Mouse (Mus musculus): ENCODE data around the gene March10. TPM values are rescaled to one million over a fixed set of nuclear protein-coding genes. Genes with fewer than 3 reads are reported as not detected.

The March10 gene
- polyA plus RNA-seq, 1 experiment from 2014 or later: not detected

DNA sequence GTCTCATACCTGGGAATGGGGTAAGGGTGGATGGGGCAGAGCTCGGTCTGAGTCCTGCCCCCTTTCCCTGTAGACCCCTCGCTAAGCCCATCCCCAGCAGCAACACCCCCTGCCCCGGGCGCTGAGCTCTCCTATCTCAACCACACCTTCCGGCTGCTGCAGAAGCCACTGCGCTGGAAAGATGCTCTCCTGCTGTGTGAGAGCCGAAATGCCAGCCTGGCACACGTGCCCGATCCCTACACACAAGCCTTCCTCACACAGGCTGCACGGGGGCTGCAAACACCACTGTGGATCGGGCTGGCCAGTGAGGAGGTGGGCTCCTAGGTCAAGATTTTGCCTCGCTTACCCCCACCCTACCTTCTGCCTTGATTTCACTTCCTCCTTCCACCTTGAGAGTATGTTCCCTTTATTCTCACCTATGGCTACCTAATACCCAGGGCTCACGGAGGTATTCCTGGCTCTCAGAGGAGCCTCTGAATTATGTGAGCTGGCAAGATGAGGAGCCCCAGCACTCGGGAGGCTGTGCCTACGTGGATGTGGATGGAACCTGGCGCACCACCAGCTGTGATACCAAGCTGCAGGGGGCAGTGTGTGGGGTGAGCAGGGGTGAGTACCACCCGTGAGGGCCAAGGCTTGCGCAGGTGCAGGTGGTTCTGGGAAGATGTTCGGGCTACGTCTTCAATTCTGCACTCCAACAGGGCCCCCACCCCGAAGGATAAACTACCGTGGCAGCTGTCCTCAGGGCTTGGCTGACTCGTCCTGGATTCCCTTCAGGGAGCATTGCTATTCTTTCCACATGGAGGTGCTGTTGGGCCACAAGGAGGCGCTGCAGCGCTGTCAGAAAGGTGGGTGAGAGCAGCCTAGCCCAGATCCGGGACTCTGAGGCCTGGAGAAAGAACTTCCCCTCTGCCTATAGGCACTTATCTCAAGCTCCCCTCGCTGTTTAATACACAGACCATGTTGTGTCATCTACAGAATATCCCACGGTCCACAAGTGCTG lies 109.1 kb downstream of the March10 start:
- H3K27me3 ChIP-seq (replicated peaks): no peaks in the 10 kb centered on the region
- no peak overlapping the region for H3K4me3 ChIP-seq (replicated peaks)
- no peaks in the 10 kb centered on the region for H3K9me3 ChIP-seq
- no peak overlapping the region for H3K27ac ChIP-seq
- 60% methylated on average over 28 of the region's 28 CpGs for WGBS
- H3K4me1 ChIP-seq: 0 out of 2 replicates have a peak, but pooled peaks cover 8% of the 10 kb centered on the region
- 0 out of 2 replicates have a peak, but pooled peaks cover 1% of the 10 kb centered on the region for H3K36me3 ChIP-seq
- H3K4me2 ChIP-seq: no peak overlapping the region
- ATAC-seq (ENCODE audit: insufficient read depth, low FRiP score, low read depth): no peak
- H3K9ac ChIP-seq: no peak overlapping the region

- Histone ChIP-seq H3K4me2 (no peak overlapping the region), H3K36me3 (peaks cover 6% of the 10 kb centered on the region; the same call in 1 of the 2 replicates), H3K9me3 (no peaks in the 10 kb centered on the region), H3K9ac (no peak overlapping the region), H3K4me1 (0 out of 2 replicates have a peak, but pooled peaks cover 4% of the 10 kb centered on the region), H3K27me3 (replicated peaks) (no peaks in the 10 kb centered on the region), H3K27ac (no peak overlapping the region), H3K4me3 (replicated peaks) (no peak overlapping the region)
- WGBS: 83% methylated on average over 2 of the region's 2 CpGs
- ATAC-seq (ENCODE audit: insufficient read depth, low FRiP score, low read depth): no peak
Measured at GRCm38 (mm10) chr11:105345284-105345683, 111.3 kb downstream of the March10 start.

DNA sequence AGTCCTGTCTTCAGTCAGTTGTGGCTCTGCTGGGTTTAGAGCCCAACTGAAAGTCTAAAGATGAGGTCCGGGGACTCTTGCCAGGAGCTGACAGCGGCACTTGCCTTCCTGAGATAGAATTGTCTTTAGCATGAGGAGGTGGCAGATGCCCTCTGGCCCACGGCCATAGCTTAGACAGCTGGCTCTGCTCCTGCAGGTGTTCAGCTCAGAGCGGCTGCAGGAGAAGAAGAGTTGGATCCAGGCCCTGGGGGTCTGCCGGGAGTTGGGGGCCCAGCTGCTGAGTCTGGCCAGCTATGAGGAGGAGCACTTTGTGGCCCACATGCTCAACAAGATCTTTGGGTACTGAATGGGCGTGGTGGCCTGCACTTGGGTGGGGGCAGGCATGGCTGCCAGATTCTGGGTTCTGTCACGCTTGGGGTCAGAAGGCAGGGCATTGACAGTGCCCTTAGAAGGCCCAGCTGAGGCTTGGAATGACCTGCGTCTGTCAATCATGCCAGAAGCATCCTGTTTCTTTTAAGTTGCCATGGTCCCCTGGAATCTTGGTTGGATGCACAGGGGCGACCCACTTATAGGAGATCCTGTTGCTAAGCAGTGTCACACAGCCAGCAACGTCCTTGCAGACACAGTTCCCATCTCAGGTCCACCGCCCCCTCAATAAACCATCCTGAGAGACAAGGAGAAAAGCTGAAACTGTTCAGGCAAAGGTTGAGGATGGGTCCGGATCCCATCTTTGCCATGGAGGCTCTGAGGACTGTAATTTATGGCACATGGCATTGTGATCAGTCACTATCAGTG lies 117.7 kb downstream of the March10 start:
- peaks cover 11% of the 10 kb centered on the region; the same call in 1 of the 2 replicates for H3K36me3 ChIP-seq
- H3K9me3 ChIP-seq: no peaks in the 10 kb centered on the region
- H3K27ac ChIP-seq: no peak overlapping the region
- H3K4me1 ChIP-seq: 0 out of 2 replicates have a peak, but pooled peaks cover 6% of the 10 kb centered on the region
- 80% methylated on average over 12 of the region's 12 CpGs for WGBS
- no peak for ATAC-seq (ENCODE audit: insufficient read depth, low FRiP score, low read depth)
- no peak overlapping the region for H3K9ac ChIP-seq
- H3K27me3 ChIP-seq (replicated peaks): no peaks in the 10 kb centered on the region
- H3K4me3 ChIP-seq (replicated peaks): no peak overlapping the region
- H3K4me2 ChIP-seq: no peak overlapping the region

- Histone ChIP-seq H3K9me3 (no peaks in the 10 kb centered on the region), H3K27me3 (replicated peaks) (no peaks in the 10 kb centered on the region), H3K9ac (no peak overlapping the region), H3K4me3 (replicated peaks) (no peak overlapping the region), H3K4me2 (no peak overlapping the region), H3K4me1 (peaks cover 14% of the 10 kb centered on the region), H3K27ac (0 out of 2 replicates have a peak overlapping the region, but pooled peaks have one; percentile 16), H3K36me3 (0 out of 2 replicates have a peak, but pooled peaks cover 5% of the 10 kb centered on the region)
- WGBS: 42% methylated on average over 8 of the region's 8 CpGs
- ATAC-seq (ENCODE audit: insufficient read depth, low FRiP score, low read depth): no peak
Measured at GRCm38 (mm10) chr11:105333867-105334670, 122.5 kb downstream of the March10 start.

GRCm38 (mm10) chr11:105332468-105332867 lies 124.1 kb downstream of the March10 start:
- Histone ChIP-seq H3K4me3 (replicated peaks) (no peak overlapping the region), H3K27ac (no peak overlapping the region), H3K4me2 (no peak overlapping the region), H3K9ac (no peak overlapping the region), H3K27me3 (replicated peaks) (no peaks in the 10 kb centered on the region), H3K36me3 (0 out of 2 replicates have a peak, but pooled peaks cover 2% of the 10 kb centered on the region), H3K4me1 (peaks cover 14% of the 10 kb centered on the region), H3K9me3 (no peaks in the 10 kb centered on the region)
- WGBS: 72% methylated on average over 8 of the region's 8 CpGs
- ATAC-seq (ENCODE audit: insufficient read depth, low FRiP score, low read depth): no peak

- Histone ChIP-seq H3K4me2 (no peak overlapping the region), H3K4me3 (replicated peaks) (no peak overlapping the region), H3K27me3 (replicated peaks) (no peaks in the 10 kb centered on the region), H3K9me3 (no peaks in the 10 kb centered on the region), H3K36me3 (no peaks in the 10 kb centered on the region), H3K4me1 (peaks cover 14% of the 10 kb centered on the region), H3K27ac (no peak overlapping the region), H3K9ac (no peak overlapping the region)
- ATAC-seq (ENCODE audit: insufficient read depth, low FRiP score, low read depth): no peak
- 40% methylated on average over 10 of the region's 10 CpGs for WGBS
Measured at GRCm38 (mm10) chr11:105331732-105332131, 124.8 kb downstream of the March10 start.

DNA sequence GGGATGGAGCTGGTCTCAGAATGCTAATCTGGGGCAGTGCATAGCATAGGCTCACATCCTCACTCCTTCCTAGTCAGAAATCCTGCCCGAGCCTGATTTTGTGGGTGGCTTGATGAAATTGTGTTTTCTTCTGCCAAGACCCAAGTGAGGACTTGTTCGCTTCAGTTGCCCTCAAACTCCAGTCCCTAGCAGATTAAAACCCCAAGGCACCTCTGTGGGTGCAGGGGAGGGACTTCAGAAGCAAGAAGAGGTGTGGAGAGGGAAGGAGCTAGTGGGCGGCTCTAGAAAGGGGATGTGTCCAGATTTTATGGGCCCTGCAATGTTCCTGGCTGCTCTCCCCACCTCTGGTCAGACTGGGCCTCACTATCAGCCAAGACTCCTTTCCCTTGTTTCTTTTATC lies 125.4 kb downstream of the March10 start:
- no peak overlapping the region for H3K4me3 ChIP-seq (replicated peaks)
- no peak overlapping the region for H3K9ac ChIP-seq
- no peaks in the 10 kb centered on the region for H3K9me3 ChIP-seq
- no peaks in the 10 kb centered on the region for H3K27me3 ChIP-seq (replicated peaks)
- H3K4me1 ChIP-seq: peaks cover 14% of the 10 kb centered on the region
- ATAC-seq (ENCODE audit: insufficient read depth, low FRiP score, low read depth): no peak
- H3K27ac ChIP-seq: no peak overlapping the region
- no peak overlapping the region for H3K4me2 ChIP-seq
- 87% methylated on average over 3 of the region's 3 CpGs for WGBS
- no peaks in the 10 kb centered on the region for H3K36me3 ChIP-seq

DNA sequence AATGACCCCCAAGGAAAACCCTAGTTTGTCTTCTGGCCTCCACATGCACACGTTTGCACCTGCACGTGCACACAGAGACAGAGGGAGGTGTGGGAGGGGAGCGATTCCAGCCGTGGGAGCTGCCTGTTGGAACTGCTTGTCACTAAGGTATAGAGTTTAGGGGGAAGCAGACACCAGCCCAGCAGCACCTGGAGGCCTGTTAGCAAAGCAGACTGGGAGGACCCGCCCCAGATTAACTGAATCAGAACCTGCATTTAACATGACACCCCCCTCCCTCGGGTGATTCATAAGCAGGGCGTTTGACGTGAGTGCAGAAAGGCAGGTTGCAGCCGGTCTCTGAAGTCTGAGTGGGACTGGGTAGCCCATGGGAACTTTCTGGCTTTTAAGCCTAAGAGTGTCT lies 126.6 kb downstream of the March10 start:
- Histone ChIP-seq H3K36me3 (no peaks in the 10 kb centered on the region), H3K9me3 (no peaks in the 10 kb centered on the region), H3K9ac (no peak overlapping the region), H3K27ac (no peak overlapping the region), H3K4me1 (peaks cover 14% of the 10 kb centered on the region), H3K4me2 (no peak overlapping the region), H3K4me3 (replicated peaks) (no peak overlapping the region), H3K27me3 (replicated peaks) (no peaks in the 10 kb centered on the region)
- no peak for ATAC-seq (ENCODE audit: insufficient read depth, low FRiP score, low read depth)
- 64% methylated on average over 9 of the region's 9 CpGs for WGBS

- H3K27me3 ChIP-seq (replicated peaks): no peaks in the 10 kb centered on the region
- no peak overlapping the region for H3K27ac ChIP-seq
- no peaks in the 10 kb centered on the region for H3K36me3 ChIP-seq
- H3K9me3 ChIP-seq: no peaks in the 10 kb centered on the region
- H3K9ac ChIP-seq: no peak overlapping the region
- WGBS: 86% methylated on average over 3 of the region's 3 CpGs
- no peak overlapping the region for H3K4me2 ChIP-seq
- no peak overlapping the region for H3K4me3 ChIP-seq (replicated peaks)
- peaks cover 5% of the 10 kb centered on the region for H3K4me1 ChIP-seq
- ATAC-seq (ENCODE audit: insufficient read depth, low FRiP score, low read depth): no peak
Measured at GRCm38 (mm10) chr11:105327101-105327500, 129.4 kb downstream of the March10 start.

GRCm38 (mm10) chr11:105323530-105323929 lies 133.0 kb downstream of the March10 start:
- H3K27ac ChIP-seq: no peak overlapping the region
- H3K9ac ChIP-seq: no peak overlapping the region
- ATAC-seq (ENCODE audit: insufficient read depth, low FRiP score, low read depth): no peak
- no peaks in the 10 kb centered on the region for H3K9me3 ChIP-seq
- H3K4me2 ChIP-seq: no peak overlapping the region
- no peaks in the 10 kb centered on the region for H3K27me3 ChIP-seq (replicated peaks)
- H3K4me1 ChIP-seq: no peaks in the 10 kb centered on the region
- H3K36me3 ChIP-seq: no peaks in the 10 kb centered on the region
- 76% methylated on average over 5 of the region's 5 CpGs for WGBS
- no peak overlapping the region for H3K4me3 ChIP-seq (replicated peaks)

DNA sequence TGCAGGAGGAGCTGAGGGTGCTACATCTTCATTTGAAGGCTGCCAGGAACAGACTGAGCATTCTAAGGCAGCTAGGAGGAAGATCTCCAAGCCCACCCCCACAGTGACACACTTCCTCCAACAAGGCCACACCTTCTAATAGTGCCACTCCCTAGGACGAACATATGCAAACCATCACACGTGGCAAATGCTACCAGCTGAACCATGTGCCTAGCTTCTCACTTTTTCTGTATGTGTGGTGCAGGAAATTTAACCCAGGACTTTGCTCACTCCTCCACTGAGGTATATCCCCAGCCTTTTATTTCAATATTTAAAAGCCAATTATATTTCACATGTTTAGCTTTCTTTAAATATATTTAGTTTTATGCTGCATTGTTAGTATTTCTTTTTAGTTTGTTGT lies 135.4 kb downstream of the March10 start:
- 66% methylated on average over 2 of the region's 2 CpGs for WGBS
- no peak for ATAC-seq (ENCODE audit: insufficient read depth, low FRiP score, low read depth)

More for the DNA sequence above, 135.4 kb downstream of the March10 start:
- no peaks in the 10 kb centered on the region for H3K36me3 ChIP-seq
- H3K9ac ChIP-seq: no peak overlapping the region
- no peak overlapping the region for H3K27ac ChIP-seq
- H3K4me3 ChIP-seq (replicated peaks): no peak overlapping the region
- no peak overlapping the region for H3K4me2 ChIP-seq
- H3K4me1 ChIP-seq: no peaks in the 10 kb centered on the region
- no peaks in the 10 kb centered on the region for H3K27me3 ChIP-seq (replicated peaks)
- H3K9me3 ChIP-seq: no peaks in the 10 kb centered on the region

Measured in stomach, embryonic 15.5 days (tissue).